Mouse (Mus musculus) intestine, embryonic 16.5 days (tissue): Measurements from ENCODE around the gene Card14. TPM values are rescaled to one million over a fixed set of nuclear protein-coding genes. Genes with fewer than 3 reads are reported as not detected.

Source experiments
- ATAC-seq: fragments of 200-750 bp; cut with Nextera tagmentation; 2 replicates; pipeline ENCODE4 v1.8.0; 2017; ENCODE audit warnings: moderate TSS enrichment, moderate library complexity
- H3K27ac ChIP-seq: fragments of 300-500 bp; sonication (generic); 2 replicates; pipeline ENCODE4 v1.5.1; 2014; ENCODE audit warnings: mild to moderate bottlenecking, low read length
- H3K27me3 ChIP-seq: fragments of 300-500 bp; sonication (generic); replicated peaks from 2 replicates; pipeline ENCODE4 v1.6.1; 2014; ENCODE audit warnings: low read length, control low read depth, mixed read lengths; ENCODE audit not compliant: control insufficient read depth, insufficient read depth
- H3K36me3 ChIP-seq: fragments of 300-500 bp; sonication (generic); 2 replicates; pipeline ENCODE4 v1.6.1; 2014; ENCODE audit warnings: low read length, control low read depth; ENCODE audit not compliant: control insufficient read depth, insufficient read depth
- H3K4me1 ChIP-seq: fragments of 300-500 bp; sonication (generic); 2 replicates; pipeline ENCODE4 v1.6.1; 2014; ENCODE audit warnings: low read length, control low read depth, mixed read lengths; ENCODE audit not compliant: control insufficient read depth, insufficient read depth
- H3K4me2 ChIP-seq: fragments of 300-500 bp; sonication (generic); 2 replicates; pipeline ENCODE4 v1.6.1; 2014; ENCODE audit warnings: low read depth, low read length, control low read depth
- H3K4me3 ChIP-seq: fragments of 300-500 bp; sonication (generic); 2 replicates; pipeline ENCODE4 v1.5.1; 2014; ENCODE audit warnings: mild to moderate bottlenecking, low read length
- H3K9ac ChIP-seq: fragments of 300-500 bp; sonication (generic); 2 replicates; pipeline ENCODE4 v1.6.1; 2014; ENCODE audit warnings: low read depth, low read length
- H3K9me3 ChIP-seq: fragments of 300-500 bp; sonication (generic); 2 replicates; pipeline ENCODE4 v1.6.1; 2016; ENCODE audit warnings: low read length, control low read depth; ENCODE audit not compliant: control insufficient read depth
- WGBS: fragments of 180-500 bp; shearing (Covaris S2); extraction: QIAGEN DNeasy Blood & Tissue Kit; methylation state at CpG from one replicate; pipeline ENCODE4 v1.1.7; 2014; 5-methylcytosine and 5-hydroxymethylcytosine counted together
- polyA plus RNA-seq: library from polyadenylated mRNA; unstranded; fragments of >200 nt; fragmentation: Nextera tagmentation; extraction: Ambion mirVana; gene quantifications from 2 replicates; pipeline ENCODE4 v1.2.1, GENCODE M21; 2015

Card14 gene
- polyA plus RNA-seq, 1 experiment from 2014 or later = 8.5 TPM

DNA sequence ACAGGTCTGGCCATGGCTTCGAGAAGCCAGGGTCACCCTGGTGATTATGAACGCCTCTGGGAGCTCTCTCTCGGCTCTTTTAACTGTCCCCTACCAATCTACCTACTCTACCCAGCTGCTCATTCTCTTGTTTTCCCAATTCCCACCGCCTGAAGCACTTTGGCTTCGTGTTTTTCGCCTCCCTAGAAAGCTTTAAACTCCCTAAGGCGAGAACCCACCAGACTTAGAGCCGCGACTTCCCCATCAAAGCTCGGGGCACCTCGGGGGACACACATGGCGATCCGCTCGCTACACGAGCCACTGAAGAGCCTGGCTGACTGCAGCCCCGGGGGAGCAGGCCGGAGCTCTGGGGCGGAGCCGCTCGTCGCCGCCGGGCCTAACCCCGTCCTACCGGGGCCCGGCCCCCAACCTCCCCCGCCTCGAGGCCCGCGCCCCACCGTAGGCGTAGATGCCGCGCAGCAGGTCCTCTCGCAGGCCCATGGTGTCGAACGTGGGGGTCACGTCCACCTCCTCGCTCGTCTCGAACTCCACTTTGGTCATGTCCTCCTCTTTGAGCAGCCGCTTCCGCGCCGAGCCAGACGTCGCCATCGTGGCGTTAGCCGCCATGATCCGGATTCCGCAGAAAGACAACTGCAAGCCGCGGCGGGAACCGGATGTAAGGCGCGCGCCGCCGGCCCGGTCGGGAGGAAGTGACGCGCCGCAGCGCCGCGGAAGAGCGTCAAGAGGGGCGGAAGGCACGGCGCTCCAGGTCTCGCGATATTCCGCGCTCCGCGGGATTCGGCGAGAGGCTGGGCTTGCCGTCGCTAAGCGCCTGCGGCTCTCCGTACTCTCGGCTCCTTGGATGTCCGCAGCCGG, 8.0 kb upstream of the Card14 start, which contains the start of gene Eif4a3:
Eif4a3 (minus strand) TSS at position 699 of the 855 bp plus-strand sequence.
- Histone ChIP-seq H3K27me3 (no peaks in the 10 kb centered on the region), H3K4me1 (peaks cover 14% of the 10 kb centered on the region), H3K9me3 (no peaks in the 10 kb centered on the region), H3K36me3 (peaks cover 15% of the 10 kb centered on the region), H3K27ac (peak within 1 kb of the TSS; percentile 82), H3K4me3 (peak within 1 kb of the TSS; percentile 92), H3K9ac (peak within 1 kb of the TSS; percentile 97), H3K4me2 (peak within 1 kb of the TSS; percentile 87)
- peak; percentile 96 for ATAC-seq
- under 1% methylated on average over 88 of the region's 89 CpGs for whole genome bisulfite sequencing

DNA sequence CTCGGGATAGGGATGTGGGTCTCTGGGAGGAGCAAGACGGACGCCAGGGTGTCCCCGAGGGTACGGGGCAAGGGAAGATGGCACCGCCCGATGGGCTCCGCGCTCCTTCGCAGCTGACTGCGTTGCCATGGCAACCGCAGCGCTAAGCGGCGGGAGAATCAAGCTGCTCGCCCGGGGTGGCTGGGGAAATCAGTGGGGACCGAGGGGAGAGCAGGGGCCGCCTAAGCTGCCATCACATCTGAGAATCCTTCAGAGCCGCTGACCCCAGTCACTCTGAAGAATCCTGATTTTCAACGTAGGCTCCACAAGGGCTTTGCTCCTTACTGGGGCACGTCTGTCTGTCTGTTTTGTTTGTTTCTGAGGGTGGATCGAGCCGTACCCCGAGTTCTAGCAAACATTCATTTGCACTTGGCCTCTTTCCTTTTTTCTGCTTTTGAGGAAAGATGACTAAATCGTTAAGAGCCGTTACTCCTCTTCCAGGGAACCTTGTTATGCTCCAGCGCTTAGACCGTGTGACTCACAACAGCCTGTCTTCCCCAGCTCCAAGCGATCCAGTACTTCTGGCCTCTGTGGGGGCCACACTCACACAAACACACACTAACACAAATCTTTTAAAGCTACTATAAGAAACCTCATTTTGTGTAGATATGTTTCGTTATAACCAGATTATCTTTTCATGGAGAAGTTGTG, 7.2 kb upstream of the Card14 start:
- H3K9ac ChIP-seq = peak overlapping the region; percentile 76
- 1% methylated on average over 31 of the region's 31 CpGs for WGBS
- H3K9me3 ChIP-seq = no peaks in the 10 kb centered on the region
- peak overlapping the region; percentile 87 for H3K4me2 ChIP-seq
- peak overlapping the region; percentile 82 for H3K27ac ChIP-seq
- peaks cover 14% of the 10 kb centered on the region for H3K4me1 ChIP-seq
- no peaks in the 10 kb centered on the region for H3K27me3 ChIP-seq
- peak overlapping the region; percentile 92 for H3K4me3 ChIP-seq
- peaks cover 9% of the 10 kb centered on the region; the same call in 1 of the 2 replicates for H3K36me3 ChIP-seq
- ATAC-seq = peak; percentile 80

GRCm38 (mm10) chr11:119300986-119301385, 6.6 kb upstream of the Card14 start:
- Histone ChIP-seq H3K27ac (no peak overlapping the region), H3K9ac (peak overlapping the region; percentile 76; the same call in 1 of the 2 replicates), H3K36me3 (peaks cover 3% of the 10 kb centered on the region; the same call in 1 of the 2 replicates), H3K4me3 (no peak overlapping the region), H3K9me3 (no peaks in the 10 kb centered on the region), H3K4me1 (peaks cover 14% of the 10 kb centered on the region), H3K27me3 (no peaks in the 10 kb centered on the region), H3K4me2 (peak overlapping the region; percentile 87; the same call in 1 of the 2 replicates)
- WGBS = 18% methylated on average over 2 of the region's 2 CpGs
- no peak for ATAC-seq

- Histone ChIP-seq H3K36me3 (no peaks in the 10 kb centered on the region), H3K9ac (no peak overlapping the region; the same call in 1 of the 2 replicates), H3K9me3 (no peaks in the 10 kb centered on the region), H3K4me3 (no peak overlapping the region), H3K4me2 (no peak overlapping the region), H3K4me1 (0 out of 2 replicates have a peak, but pooled peaks cover 3% of the 10 kb centered on the region), H3K27me3 (no peaks in the 10 kb centered on the region), H3K27ac (no peak overlapping the region)
- 0 out of 2 replicates have a peak, but pooled peaks have one; percentile 14 for ATAC-seq
- WGBS = 42% methylated on average over 16 of the region's 16 CpGs
Observed at GRCm38 (mm10) chr11:119304904-119305712, 2.5 kb upstream of the Card14 start.

- WGBS = 53% methylated on average over 13 of the region's 13 CpGs
- no peak overlapping the region for H3K27ac ChIP-seq
- no peaks in the 10 kb centered on the region for H3K9me3 ChIP-seq
- no peak for ATAC-seq
- no peaks in the 10 kb centered on the region for H3K36me3 ChIP-seq
- no peaks in the 10 kb centered on the region for H3K4me1 ChIP-seq
- H3K4me3 ChIP-seq = no peak overlapping the region
- H3K9ac ChIP-seq = no peak overlapping the region
- no peak overlapping the region for H3K4me2 ChIP-seq
- H3K27me3 ChIP-seq = no peaks in the 10 kb centered on the region
Observed at GRCm38 (mm10) chr11:119306762-119307657, 558 bp upstream of the Card14 start.

GRCm38 (mm10) chr11:119307916-119308315, 348 bp downstream of the Card14 start:
- Histone ChIP-seq H3K27me3 (no peaks in the 10 kb centered on the region), H3K9me3 (no peaks in the 10 kb centered on the region), H3K4me3 (no peak overlapping the region), H3K4me1 (no peaks in the 10 kb centered on the region), H3K4me2 (no peak overlapping the region), H3K36me3 (no peaks in the 10 kb centered on the region), H3K27ac (no peak overlapping the region), H3K9ac (peak overlapping the region; percentile 29)
- WGBS = 26% methylated on average over 11 of the region's 11 CpGs
- ATAC-seq = no peak

- H3K4me1 ChIP-seq = no peaks in the 10 kb centered on the region
- no peaks in the 10 kb centered on the region for H3K9me3 ChIP-seq
- no peaks in the 10 kb centered on the region for H3K36me3 ChIP-seq
- no peak overlapping the region for H3K27ac ChIP-seq
- H3K4me2 ChIP-seq = no peak overlapping the region
- H3K4me3 ChIP-seq = no peak overlapping the region
- WGBS = 9% methylated on average over 10 of the region's 10 CpGs
- no peaks in the 10 kb centered on the region for H3K27me3 ChIP-seq
- no peak for ATAC-seq
- H3K9ac ChIP-seq = no peak overlapping the region
Observed at GRCm38 (mm10) chr11:119310621-119311020, 3.1 kb downstream of the Card14 start.

DNA sequence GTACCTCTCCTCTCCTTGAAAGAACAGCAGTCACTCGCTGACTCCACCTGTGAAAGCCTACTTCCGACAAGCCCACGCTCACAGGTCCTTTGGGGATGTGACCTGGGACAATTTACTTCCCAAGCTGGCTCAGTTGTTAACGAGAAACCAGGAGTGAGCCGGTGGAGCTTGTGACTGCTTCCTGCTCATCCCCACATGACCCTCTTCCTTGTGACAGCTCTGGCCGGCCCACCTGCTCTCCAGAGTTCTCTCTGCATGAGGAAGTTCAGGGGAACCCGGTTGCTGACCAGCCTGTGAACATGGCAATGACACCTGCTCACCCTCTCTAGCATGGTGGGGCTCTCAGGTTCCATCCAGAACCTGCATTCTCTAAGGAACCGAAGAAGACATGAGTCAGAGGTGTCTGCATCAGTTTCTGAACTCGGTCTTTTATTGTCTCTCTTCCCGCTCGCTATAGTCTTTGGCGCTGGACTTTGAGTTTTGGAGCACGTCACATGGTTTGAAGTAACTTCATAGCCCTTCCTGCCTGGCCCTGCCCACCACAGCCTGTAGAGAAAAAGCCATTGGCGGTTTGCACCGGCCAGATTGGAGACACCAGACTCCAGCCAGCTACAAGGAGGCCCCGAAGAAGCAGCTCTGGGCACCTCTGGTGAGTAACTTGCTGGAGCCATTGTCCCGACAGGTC, 6.8 kb downstream of the Card14 start:
- Histone ChIP-seq H3K4me2 (peak overlapping the region; percentile 51), H3K27ac (peak overlapping the region; percentile 93), H3K27me3 (no peaks in the 10 kb centered on the region), H3K9me3 (no peaks in the 10 kb centered on the region), H3K4me3 (peak overlapping the region; percentile 37), H3K9ac (peak overlapping the region; percentile 63), H3K36me3 (no peaks in the 10 kb centered on the region), H3K4me1 (no peaks in the 10 kb centered on the region)
- 55% methylated on average over 17 of the region's 17 CpGs for WGBS
- ATAC-seq = peak; percentile 97
